Mouse (Mus musculus) kidney, embryonic 16.5 days (tissue): ENCODE data around the gene Adamtsl5. TPM values are rescaled to one million over a fixed set of nuclear protein-coding genes. Genes with fewer than 3 reads are reported as not detected.

Experiments
- ATAC-seq: fragments of 200-750 bp; cut with Nextera tagmentation; 2 replicates; pipeline ENCODE4 v1.8.0; 2017; ENCODE audit warnings: moderate TSS enrichment; ENCODE audit not compliant: low FRiP score, low TSS enrichment
- H3K27ac ChIP-seq: fragments of 300-500 bp; sonication (generic); 2 replicates; pipeline ENCODE4 v1.5.1; 2014; ENCODE audit warnings: low read length
- H3K27me3 ChIP-seq: fragments of 300-500 bp; sonication (generic); 2 replicates; pipeline ENCODE4 v1.6.1; 2014; ENCODE audit warnings: low read length, control low read depth, mixed read lengths; ENCODE audit not compliant: insufficient read depth
- H3K36me3 ChIP-seq: fragments of 300-500 bp; sonication (generic); 2 replicates; pipeline ENCODE4 v1.6.1; 2014; ENCODE audit warnings: low read length, control low read depth, mixed read lengths; ENCODE audit not compliant: insufficient read depth
- H3K4me1 ChIP-seq: fragments of 300-500 bp; sonication (generic); 2 replicates; pipeline ENCODE4 v1.6.1; 2014; ENCODE audit warnings: low read length, control low read depth, mixed read lengths; ENCODE audit not compliant: insufficient read depth
- H3K4me2 ChIP-seq: fragments of 300-500 bp; sonication (generic); replicated peaks from 2 replicates; pipeline ENCODE4 v1.6.1; 2014; ENCODE audit warnings: low read depth, low read length
- H3K4me3 ChIP-seq: fragments of 300-500 bp; sonication (generic); 2 replicates; pipeline ENCODE4 v1.5.1; 2014; ENCODE audit warnings: mild to moderate bottlenecking, low read length
- H3K9ac ChIP-seq: fragments of 300-500 bp; sonication (generic); replicated peaks from 2 replicates; pipeline ENCODE4 v1.6.1; 2014; ENCODE audit warnings: low read length
- H3K9me3 ChIP-seq: fragments of 300-500 bp; sonication (generic); 2 replicates; pipeline ENCODE4 v1.6.1; 2016; ENCODE audit warnings: low read length, control low read depth
- WGBS: fragments of 180-500 bp; shearing (Covaris S2); extraction: QIAGEN DNeasy Blood & Tissue Kit; methylation state at CpG from one replicate; pipeline ENCODE4 v1.1.7; 2014; 5-methylcytosine and 5-hydroxymethylcytosine counted together
- polyA plus RNA-seq: library from polyadenylated mRNA; unstranded; fragments of >200 nt; fragmentation: Nextera tagmentation; extraction: Ambion mirVana; gene quantifications from 2 replicates; pipeline ENCODE4 v1.2.1, GENCODE M21; 2015

Gene Adamtsl5
- polyA plus RNA-seq, 1 experiment from 2014 or later = 4.8 TPM

- 0 out of 2 replicates have a peak, but pooled peaks cover 4% of the 10 kb centered on the region for H3K36me3 ChIP-seq
These were observed 24.7 kb downstream of the Adamtsl5 start for GRCm38 (mm10) chr10:80323261-80324119.

GRCm38 (mm10) chr10:80322811-80323211 lies 25.4 kb downstream of the Adamtsl5 start:
- Histone ChIP-seq H3K27ac (no peak overlapping the region), H3K27me3 (no peaks in the 10 kb centered on the region; the same call in 1 of the 2 replicates), H3K4me3 (peak overlapping the region; percentile 67), H3K36me3 (0 out of 2 replicates have a peak, but pooled peaks cover 4% of the 10 kb centered on the region), H3K9ac (peak overlapping the region; percentile 73), H3K4me2 (peak overlapping the region; percentile 98), H3K4me1 (peaks cover 25% of the 10 kb centered on the region), H3K9me3 (no peaks in the 10 kb centered on the region)
- peak; percentile 7; the same call in 1 of the 2 replicates for ATAC-seq
- 3% methylated on average over 28 of the region's 28 CpGs for WGBS

More at GRCm38 (mm10) chr10:80323261-80324119, 24.7 kb downstream of the Adamtsl5 start:
- Histone ChIP-seq H3K4me1 (peaks cover 25% of the 10 kb centered on the region), H3K9me3 (no peaks in the 10 kb centered on the region), H3K27me3 (no peaks in the 10 kb centered on the region), H3K4me2 (peak overlapping the region; percentile 98), H3K9ac (peak overlapping the region; percentile 73), H3K27ac (0 out of 2 replicates have a peak overlapping the region, but pooled peaks have one; percentile 18), H3K4me3 (peak overlapping the region; percentile 67)
- under 1% methylated on average over 40 of the region's 46 CpGs for WGBS
- peak; percentile 43 for ATAC-seq

- Histone ChIP-seq H3K4me2 (peak overlapping the region; percentile 98), H3K9me3 (no peaks in the 10 kb centered on the region), H3K27me3 (peaks cover 7% of the 10 kb centered on the region; the same call in 1 of the 2 replicates), H3K27ac (no peak overlapping the region), H3K36me3 (0 out of 2 replicates have a peak, but pooled peaks cover 4% of the 10 kb centered on the region), H3K4me3 (peak overlapping the region; percentile 67; the same call in 1 of the 2 replicates), H3K9ac (no peak overlapping the region), H3K4me1 (peaks cover 25% of the 10 kb centered on the region)
- ATAC-seq = no peak
- 91% methylated on average over 21 of the region's 21 CpGs for WGBS
These were observed 26.3 kb downstream of the Adamtsl5 start for GRCm38 (mm10) chr10:80321670-80322581.

GRCm38 (mm10) chr10:80321014-80321669 lies 27.1 kb downstream of the Adamtsl5 start:
- no peak overlapping the region for H3K4me3 ChIP-seq
- no peak overlapping the region for H3K27ac ChIP-seq
- 74% methylated on average over 6 of the region's 6 CpGs for WGBS
- H3K4me1 ChIP-seq = peaks cover 25% of the 10 kb centered on the region
- H3K9me3 ChIP-seq = no peaks in the 10 kb centered on the region
- ATAC-seq = no peak
- no peak overlapping the region for H3K4me2 ChIP-seq
- 0 out of 2 replicates have a peak, but pooled peaks cover 4% of the 10 kb centered on the region for H3K36me3 ChIP-seq
- H3K27me3 ChIP-seq = peaks cover 15% of the 10 kb centered on the region
- H3K9ac ChIP-seq = no peak overlapping the region

GRCm38 (mm10) chr10:80320340-80320760 lies 27.9 kb downstream of the Adamtsl5 start, which contains the start of gene 2310011J03Rik:
Gene 2310011J03Rik (minus strand): TSS chr10:80320537.
- peak within 1 kb of the TSS; percentile 56; the same call in 1 of the 2 replicates for H3K27ac ChIP-seq
- H3K36me3 ChIP-seq = 0 out of 2 replicates have a peak, but pooled peaks cover 4% of the 10 kb centered on the region
- H3K27me3 ChIP-seq = peaks cover 23% of the 10 kb centered on the region
- peak within 1 kb of the TSS; percentile 87 for H3K4me2 ChIP-seq
- peak within 1 kb of the TSS; percentile 86 for H3K4me3 ChIP-seq
- H3K9me3 ChIP-seq = no peaks in the 10 kb centered on the region
- WGBS = under 1% methylated on average over 34 of the region's 34 CpGs
- H3K9ac ChIP-seq = peak within 1 kb of the TSS; percentile 84
- peaks cover 25% of the 10 kb centered on the region for H3K4me1 ChIP-seq
- ATAC-seq = peak; percentile 44

- no peak overlapping the region for H3K4me2 ChIP-seq
- H3K27ac ChIP-seq = no peak overlapping the region
- no peak for ATAC-seq
- no peaks in the 10 kb centered on the region for H3K9me3 ChIP-seq
- WGBS = 42% methylated on average over 10 of the region's 10 CpGs
- H3K27me3 ChIP-seq = peaks cover 56% of the 10 kb centered on the region
- peaks cover 20% of the 10 kb centered on the region for H3K4me1 ChIP-seq
- 0 out of 2 replicates have a peak, but pooled peaks cover 4% of the 10 kb centered on the region for H3K36me3 ChIP-seq
- no peak overlapping the region for H3K9ac ChIP-seq
- no peak overlapping the region for H3K4me3 ChIP-seq
These were observed 31.2 kb downstream of the Adamtsl5 start for GRCm38 (mm10) chr10:80317011-80317410.

- no peak overlapping the region for H3K4me2 ChIP-seq
These were observed 31.8 kb downstream of the Adamtsl5 start for GRCm38 (mm10) chr10:80316359-80316781.

GRCm38 (mm10) chr10:80315315-80315714 lies 32.9 kb downstream of the Adamtsl5 start:
- Histone ChIP-seq H3K27ac (no peak overlapping the region), H3K4me1 (peaks cover 20% of the 10 kb centered on the region), H3K36me3 (0 out of 2 replicates have a peak, but pooled peaks cover 4% of the 10 kb centered on the region), H3K9ac (peak overlapping the region; percentile 23; the same call in 1 of the 2 replicates), H3K4me3 (no peak overlapping the region), H3K27me3 (peaks cover 67% of the 10 kb centered on the region), H3K9me3 (no peaks in the 10 kb centered on the region), H3K4me2 (no peak overlapping the region)
- 34% methylated on average over 27 of the region's 27 CpGs for WGBS
- ATAC-seq = no peak

More at GRCm38 (mm10) chr10:80316359-80316781, 31.8 kb downstream of the Adamtsl5 start:
- WGBS = 22% methylated on average over 11 of the region's 11 CpGs
- Histone ChIP-seq H3K36me3 (0 out of 2 replicates have a peak, but pooled peaks cover 4% of the 10 kb centered on the region), H3K4me1 (peaks cover 20% of the 10 kb centered on the region), H3K27ac (no peak overlapping the region), H3K27me3 (peaks cover 63% of the 10 kb centered on the region), H3K9ac (0 out of 2 replicates have a peak overlapping the region, but pooled peaks have one; percentile 22), H3K9me3 (no peaks in the 10 kb centered on the region), H3K4me3 (no peak overlapping the region)
- ATAC-seq = no peak
